Mouse (Mus musculus) hematopoietic stem cell, adult 5-6 weeks (primary cell): ENCODE results near the gene Wnt5b. TPM values are rescaled to one million over a fixed set of nuclear protein-coding genes. Genes with fewer than 3 reads are reported as not detected.

ENCODE experiments used
- ATAC-seq, 2 experiments: fragments of 125-278 bp in 1 of 2; replicated peaks in 1 of 2; 2 replicates each; pipeline ENCODE4 v1.8.0; 2016 to 2017; ENCODE audit warnings: inconsistent platforms in 2 of 2, mild to moderate bottlenecking in 2 of 2, moderate number of reproducible peaks in 2 of 2, low read depth in 1 of 2, moderate TSS enrichment in 1 of 2; ENCODE audit not compliant: low FRiP score in 2 of 2, poor library complexity in 2 of 2, severe bottlenecking in 2 of 2, insufficient read depth in 1 of 2, low TSS enrichment in 1 of 2
- total RNA-seq: library from RNA; stranded (forward); fragments of 172-1452, 232-1000 nt; gene quantifications from 2 replicates; pipeline ENCODE4 v1.2.3, GENCODE M21; 2017

Gene Wnt5b
- total RNA-seq, 1 experiment from 2014 or later, result not detected

GRCm38 (mm10) chr6:119388650-119389012, 155.5 kb downstream of the Wnt5b start:
- peak; percentile 95 to 97 for ATAC-seq

- peak in 1 of 2 experiments; percentile 5; a peak in 2 of 4 replicates for ATAC-seq
These were observed 156.1 kb downstream of the Wnt5b start for GRCm38 (mm10) chr6:119387801-119388649.

- no peak for ATAC-seq
These were observed 157.3 kb downstream of the Wnt5b start for GRCm38 (mm10) chr6:119386821-119387220.

GRCm38 (mm10) chr6:119386421-119386820, 157.7 kb downstream of the Wnt5b start:
- no peak for ATAC-seq

- ATAC-seq, result no peak
These were observed 158.5 kb downstream of the Wnt5b start for GRCm38 (mm10) chr6:119385668-119386067.

Other genes starting within 250 kb of the Wnt5b start
- gene Lrtm2, start 213.6 kb downstream of the Wnt5b start, total RNA-seq, result 0.25 and 1.3 TPM in 2 replicates
- 145 and 155 TPM in 2 replicates for gene Adipor2, start 126.6 kb downstream of the Wnt5b start, total RNA-seq
- 57.2 and 67.6 TPM in 2 replicates for gene Fbxl14, start 64.7 kb downstream of the Wnt5b start, total RNA-seq